In genomic region chr4:151569586-151569985, GRCm38 (mm10) we compare ENCODE assay signal across 21 mouse cellular contexts.
DNase-seq lines count a peak whose midpoint lies in the region; ATAC-seq lines count a peak whose summit lies in the region.
"Had no signal": no experiment of that assay in that cellular context is flagged by ENCODE, and none has a peak within 500 bp of the region (broad histone marks: within the 10 kb centered on the region; RNA-seq: fewer than 3 reads in every experiment).

No protein-coding gene starts in this region.

- H3K4me2 ChIP-seq in midbrain, embryonic 12.5 days (replicated peaks), result no peak overlapping the region
- no peak overlapping the region for H3K4me2 ChIP-seq in midbrain, embryonic 11.5 days
- no peak overlapping the region for H3K4me2 ChIP-seq in hindbrain, embryonic 16.5 days (ENCODE audit: low read length)
- H3K4me2 ChIP-seq: liver, embryonic 11.5 days had no signal

- DNase-seq in cerebellum, adult 11-12 months, result peak; percentile 36
- no peak for DNase-seq in cerebellum, postnatal 4 days (ENCODE audit: low spot score in 2 of 2)
- no peak for DNase-seq in midbrain, embryonic 11.5 days (ENCODE audit: low spot score, missing footprints)
- DNase-seq in cerebellum, adult 9-10 months, result peak; percentile 54
- DNase-seq in heart, adult 11 months, result no peak
- no peak for DNase-seq in adrenal gland, postnatal 14 days
- DNase-seq: adrenal gland, postnatal 36 days; embryo, embryonic 11 days; forebrain, postnatal 0 days; gastrocnemius, postnatal 36 days; lung, adult 18-20 months; lung, postnatal 14 days; thymus, postnatal 14 days had no signal

- peaks cover 47% of the 10 kb centered on the region for H3K4me1 ChIP-seq in midbrain, embryonic 12.5 days
- H3K4me1 ChIP-seq in midbrain, embryonic 11.5 days (ENCODE audit: control insufficient read depth, insufficient read depth, low read length), result peaks cover 13% of the 10 kb centered on the region
- peaks cover 9% of the 10 kb centered on the region for H3K4me1 ChIP-seq in hindbrain, embryonic 16.5 days (ENCODE audit: control insufficient read depth, insufficient read depth, low read depth, low read length)
- H3K4me1 ChIP-seq: megakaryocyte, embryonic 14.5 days had no signal

- H3K9ac ChIP-seq in midbrain, embryonic 12.5 days (replicated peaks), result no peak overlapping the region
- no peak overlapping the region for H3K9ac ChIP-seq in midbrain, embryonic 11.5 days (ENCODE audit: low read length)
- H3K9ac ChIP-seq in hindbrain, embryonic 16.5 days (ENCODE audit: low read depth, low read length), result 0 out of 2 replicates have a peak overlapping the region, but pooled peaks have one; percentile 9
- H3K9ac ChIP-seq: forebrain, postnatal 0 days had no signal

- peaks cover 5% of the 10 kb centered on the region; the same call in 1 of the 2 replicates for H3K27me3 ChIP-seq in midbrain, embryonic 12.5 days
- no peaks in the 10 kb centered on the region for H3K27me3 ChIP-seq in midbrain, embryonic 11.5 days (ENCODE audit: control insufficient read depth, insufficient read depth, low read length)
- no peaks in the 10 kb centered on the region for H3K27me3 ChIP-seq in hindbrain, embryonic 16.5 days (replicated peaks; ENCODE audit: control insufficient read depth, insufficient read depth, low read length)

- no peaks in the 10 kb centered on the region for H3K36me3 ChIP-seq in midbrain, embryonic 12.5 days
- H3K36me3 ChIP-seq in midbrain, embryonic 11.5 days (ENCODE audit: control insufficient read depth, insufficient read depth, low read length), result no peaks in the 10 kb centered on the region
- H3K36me3 ChIP-seq in hindbrain, embryonic 16.5 days (ENCODE audit: control insufficient read depth, insufficient read depth, low read length), result no peaks in the 10 kb centered on the region

- peak overlapping the region; percentile 52 for H3K27ac ChIP-seq in midbrain, embryonic 12.5 days (replicated peaks)
- no peak overlapping the region for H3K27ac ChIP-seq in midbrain, embryonic 11.5 days (ENCODE audit: low read depth, low read length)
- no peak overlapping the region for H3K27ac ChIP-seq in hindbrain, embryonic 16.5 days (ENCODE audit: low read depth, low read length)

- H3K4me3 ChIP-seq in midbrain, embryonic 12.5 days, result no peak overlapping the region
- no peak overlapping the region for H3K4me3 ChIP-seq in midbrain, embryonic 11.5 days (ENCODE audit: low read depth, low read length)
- H3K4me3 ChIP-seq in hindbrain, embryonic 16.5 days (ENCODE audit: low read length), result no peak overlapping the region
- H3K4me3 ChIP-seq: myocyte had no signal

- 69% methylated on average over 3 of the region's 3 CpGs for WGBS in midbrain, embryonic 12.5 days
- WGBS in midbrain, embryonic 11.5 days, result 85% methylated on average over 3 of the region's 3 CpGs
- WGBS in hindbrain, embryonic 16.5 days, result 78% methylated on average over 3 of the region's 3 CpGs

- ATAC-seq in midbrain, embryonic 12.5 days (ENCODE audit: low FRiP score, low read depth), result no peak
- no peak for ATAC-seq in midbrain, embryonic 11.5 days (ENCODE audit: low FRiP score)
- no peak for ATAC-seq in hindbrain, embryonic 16.5 days
- ATAC-seq: activated CD4-positive, CD25-positive, alpha-beta regulatory T cell, adult 4 months; CD4-positive, CD25-positive, alpha-beta regulatory T cell, adult 4 months; forebrain, postnatal 0 days; intestine, postnatal 0 days had no signal

- H3K9me3 ChIP-seq in midbrain, embryonic 12.5 days, result no peaks in the 10 kb centered on the region
- H3K9me3 ChIP-seq in midbrain, embryonic 11.5 days (ENCODE audit: control insufficient read depth, low read length), result no peaks in the 10 kb centered on the region
- H3K9me3 ChIP-seq in hindbrain, embryonic 16.5 days (ENCODE audit: control insufficient read depth, low read length), result no peaks in the 10 kb centered on the region

Comparison
In these comparisons a context has a peak if more than half of its experiments do, and no peak if none do; other contexts are left out.
1. DNase-seq: peak in cerebellum, adult 11-12 months (single experiment) and cerebellum, adult 9-10 months (single experiment); none in cerebellum, postnatal 4 days (0 of 2), midbrain, embryonic 11.5 days (single experiment), heart, adult 11 months (single experiment) and adrenal gland, postnatal 14 days (single experiment).